Mouse (Mus musculus) small intestine, adult 2 months (tissue): Measurements from ENCODE around the gene Syk.

ENCODE experiments used
- CTCF ChIP-seq: fragments of 200-500 bp; IDR thresholded peaks from 2 replicates; pipeline ENCODE4 v1.5.1; 2012; ENCODE audit warnings: low read depth, mild to moderate bottlenecking, control low read depth, inconsistent platforms, low read length, moderate library complexity, mixed read lengths; ENCODE audit not compliant: insufficient replicate concordance, insufficient read length; ENCODE audit errors: extremely low read depth
- POLR2A ChIP-seq: fragments of 200-500 bp; IDR thresholded peaks from 2 replicates; pipeline ENCODE4 v1.6.1; 2012; ENCODE audit warnings: low read depth, mild to moderate bottlenecking, control low read depth, inconsistent platforms, low read length, moderate library complexity

- peak; percentile 21; the same call in 1 of the 2 replicates for TF ChIP-seq CTCF
- no peak for TF ChIP-seq POLR2A
Observed at GRCm38 (mm10) chr13:52538588-52539116, 44.3 kb upstream of the Syk start.
